Mouse (Mus musculus): ENCODE measurements around the gene Gm37240. TPM values are rescaled to one million over a fixed set of nuclear protein-coding genes. Genes with fewer than 3 reads are reported as not detected.

Gm37240 gene
- polyA plus RNA-seq, 1 experiment from 2014 or later = 8.9 TPM

DNA sequence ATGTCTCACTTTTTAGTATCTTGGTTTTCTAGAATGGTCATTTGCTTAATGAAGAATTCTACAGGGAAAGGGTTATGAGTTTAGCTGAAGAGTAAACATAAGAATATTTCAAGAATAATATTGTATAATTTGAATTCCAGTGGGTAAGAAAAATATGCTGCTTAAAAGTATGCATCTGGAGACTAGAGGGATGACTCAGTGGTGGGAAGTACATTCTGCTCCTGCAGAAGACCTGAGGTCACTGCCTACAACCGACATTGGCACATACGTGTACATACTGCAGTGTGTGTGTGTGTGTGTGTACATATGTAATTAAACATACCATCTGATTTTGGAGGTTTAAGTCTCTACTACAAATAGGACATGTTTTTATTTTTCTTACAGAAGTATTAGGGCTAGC is 251.7 kb downstream of the Gm37240 start:
- ATAC-seq (replicated peaks; ENCODE audit: low FRiP score) = no peak
- Histone ChIP-seq H3K27ac (no peak overlapping the region), H3K36me3 (no peaks in the 10 kb centered on the region), H3K4me2 (no peak overlapping the region), H3K27me3 (no peaks in the 10 kb centered on the region), H3K9me3 (replicated peaks) (no peaks in the 10 kb centered on the region), H3K4me1 (peaks cover 11% of the 10 kb centered on the region; the same call in 1 of the 2 replicates), H3K4me3 (replicated peaks) (no peak overlapping the region), H3K9ac (no peak overlapping the region)
- 91% methylated on average over 2 of the region's 2 CpGs for WGBS

- Histone ChIP-seq H3K27me3 (no peaks in the 10 kb centered on the region), H3K9ac (no peak overlapping the region), H3K4me1 (peaks cover 11% of the 10 kb centered on the region; the same call in 1 of the 2 replicates), H3K4me2 (no peak overlapping the region), H3K9me3 (replicated peaks) (no peaks in the 10 kb centered on the region), H3K27ac (peak overlapping the region; percentile 51; the same call in 1 of the 2 replicates), H3K4me3 (replicated peaks) (no peak overlapping the region), H3K36me3 (no peaks in the 10 kb centered on the region)
- peak; percentile 21; the same call in 1 of the 2 replicates for ATAC-seq (replicated peaks; ENCODE audit: low FRiP score)
- WGBS = 26% methylated on average over 2 of the region's 2 CpGs
Observed at GRCm38 (mm10) chr3:85635126-85635419, 252.2 kb downstream of the Gm37240 start.

DNA sequence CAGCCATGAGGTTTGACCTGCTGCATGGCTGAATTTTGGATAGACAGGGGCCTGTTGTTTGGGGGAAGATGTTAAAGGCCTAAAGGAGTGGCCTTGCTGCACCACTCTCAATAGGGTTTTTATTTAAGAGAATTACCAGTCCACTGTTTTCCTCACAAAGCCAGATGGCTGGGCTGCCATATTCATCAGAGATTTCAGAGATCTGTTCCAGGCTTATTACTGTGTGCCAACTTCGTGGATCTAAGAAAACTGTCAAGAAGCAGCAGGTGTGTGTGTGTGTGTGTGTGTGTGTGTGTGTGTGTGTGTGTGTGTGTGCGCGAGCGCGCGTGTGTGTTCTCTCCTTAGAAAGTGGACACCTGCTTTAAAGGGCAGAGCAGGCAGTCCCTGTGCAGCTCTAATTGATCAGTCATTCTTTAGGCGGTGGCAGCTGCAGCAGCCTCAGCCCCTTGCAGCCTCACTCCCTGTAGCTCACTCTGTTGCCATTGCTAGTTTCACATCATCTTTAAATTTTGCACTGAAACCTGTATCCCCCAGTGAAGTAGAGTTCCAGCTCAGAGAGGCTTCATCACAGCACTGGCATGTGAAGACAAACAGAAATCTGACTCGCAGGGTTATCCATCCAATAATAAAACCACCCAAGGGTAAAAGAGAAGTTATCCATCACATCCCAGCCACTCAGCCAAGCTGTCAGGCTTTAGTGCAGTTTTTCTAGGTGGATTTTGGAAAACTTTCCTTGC is 252.8 kb downstream of the Gm37240 start:
- 40% methylated on average over 8 of the region's 8 CpGs for WGBS
- peak; percentile 72 for ATAC-seq (replicated peaks; ENCODE audit: low FRiP score)

DNA sequence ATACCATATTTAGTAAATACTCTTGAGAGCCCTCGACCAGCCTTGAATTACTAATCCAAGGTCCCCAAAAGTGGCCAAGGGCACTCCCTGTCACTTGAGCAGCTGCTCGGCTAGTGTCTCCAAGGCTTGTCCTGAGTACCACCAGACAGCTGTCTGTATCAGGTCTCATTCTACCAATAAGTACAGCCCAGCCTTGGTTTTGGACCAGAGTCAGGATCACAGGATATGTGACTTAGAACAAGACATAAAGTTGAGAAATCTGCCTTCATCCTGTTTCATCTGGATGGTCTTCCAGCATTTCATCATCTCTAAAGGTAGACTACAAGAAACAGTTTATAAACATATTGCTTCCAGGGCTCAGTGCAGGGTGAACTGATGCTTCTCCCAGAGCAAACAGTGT is 253.6 kb downstream of the Gm37240 start:
- no peak overlapping the region for H3K4me2 ChIP-seq
- H3K36me3 ChIP-seq = peaks cover 4% of the 10 kb centered on the region
- H3K4me3 ChIP-seq (replicated peaks) = no peak overlapping the region
- no peak overlapping the region for H3K27ac ChIP-seq
- H3K9ac ChIP-seq = no peak overlapping the region
- H3K27me3 ChIP-seq = no peaks in the 10 kb centered on the region
- ATAC-seq (replicated peaks; ENCODE audit: low FRiP score) = no peak
- H3K4me1 ChIP-seq = peaks cover 11% of the 10 kb centered on the region; the same call in 1 of the 2 replicates
- WGBS = 69% methylated on average over 2 of the region's 2 CpGs
- H3K9me3 ChIP-seq (replicated peaks) = no peaks in the 10 kb centered on the region

More for the DNA sequence above, 252.8 kb downstream of the Gm37240 start:
- H3K9me3 ChIP-seq (replicated peaks) = no peaks in the 10 kb centered on the region
- no peak overlapping the region for H3K4me3 ChIP-seq (replicated peaks)
- peaks cover 11% of the 10 kb centered on the region; the same call in 1 of the 2 replicates for H3K4me1 ChIP-seq
- H3K27me3 ChIP-seq = no peaks in the 10 kb centered on the region
- H3K9ac ChIP-seq = no peak overlapping the region
- no peak overlapping the region for H3K4me2 ChIP-seq
- H3K36me3 ChIP-seq = no peaks in the 10 kb centered on the region; the same call in 1 of the 2 replicates
- peak overlapping the region; percentile 51; the same call in 1 of the 2 replicates for H3K27ac ChIP-seq

- Histone ChIP-seq H3K36me3 (peaks cover 4% of the 10 kb centered on the region), H3K4me3 (replicated peaks) (no peak overlapping the region), H3K4me1 (peaks cover 8% of the 10 kb centered on the region; the same call in 1 of the 2 replicates), H3K27ac (no peak overlapping the region), H3K27me3 (no peaks in the 10 kb centered on the region), H3K9ac (no peak overlapping the region), H3K9me3 (replicated peaks) (no peaks in the 10 kb centered on the region), H3K4me2 (no peak overlapping the region)
- ATAC-seq (replicated peaks; ENCODE audit: low FRiP score) = no peak
- 85% methylated on average over 4 of the region's 4 CpGs for WGBS
Observed at GRCm38 (mm10) chr3:85629895-85630510, 257.3 kb downstream of the Gm37240 start.

DNA sequence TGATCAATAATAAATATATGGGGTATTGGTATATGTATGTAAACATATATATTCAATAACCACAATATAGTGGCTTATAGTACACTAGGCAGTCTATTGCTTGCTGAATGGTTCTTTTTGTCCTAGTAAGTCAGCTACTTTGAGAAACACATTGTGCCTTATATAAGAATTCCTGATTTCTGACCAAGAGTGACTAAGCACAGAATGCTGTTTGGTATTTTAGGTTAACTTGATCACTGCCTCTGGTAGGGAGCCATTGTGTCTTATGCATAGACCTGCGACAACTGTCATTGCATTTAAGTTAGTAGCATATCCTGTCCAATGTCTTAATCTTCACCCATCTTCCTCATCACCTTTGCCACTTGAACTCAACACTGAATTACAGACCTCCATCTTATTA is 267.6 kb downstream of the Gm37240 start:
- Histone ChIP-seq H3K36me3 (peaks cover 21% of the 10 kb centered on the region), H3K9ac (no peak overlapping the region), H3K4me3 (replicated peaks) (no peak overlapping the region), H3K27ac (no peak overlapping the region), H3K4me2 (no peak overlapping the region), H3K4me1 (no peaks in the 10 kb centered on the region), H3K9me3 (replicated peaks) (no peaks in the 10 kb centered on the region), H3K27me3 (no peaks in the 10 kb centered on the region)
- ATAC-seq (replicated peaks; ENCODE audit: low FRiP score) = no peak
- 100% methylated on average over 1 of the region's 1 CpGs for WGBS

DNA sequence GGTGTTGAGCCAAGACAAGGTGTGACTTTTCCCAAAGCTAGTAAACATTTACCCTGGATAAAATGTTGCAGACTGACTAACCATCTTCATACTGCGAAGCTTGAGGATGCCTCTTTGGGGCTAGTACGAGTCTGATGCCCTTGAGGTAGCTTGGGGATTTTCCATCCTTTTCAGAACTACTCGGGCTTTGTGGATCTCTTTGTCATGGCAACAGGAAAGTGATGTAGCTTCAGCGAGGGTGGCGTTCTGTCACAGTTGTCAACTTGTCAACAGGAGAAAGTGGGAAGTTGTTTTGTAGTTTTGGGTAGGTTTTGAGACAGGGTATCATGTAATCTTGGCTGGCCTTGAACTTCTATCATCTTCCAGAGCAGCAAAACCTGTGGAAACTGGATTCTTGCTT is 268.0 kb downstream of the Gm37240 start:
- no peak for ATAC-seq (replicated peaks; ENCODE audit: low FRiP score)
- Histone ChIP-seq H3K36me3 (peaks cover 21% of the 10 kb centered on the region), H3K4me2 (no peak overlapping the region), H3K9ac (no peak overlapping the region), H3K9me3 (replicated peaks) (no peaks in the 10 kb centered on the region), H3K27ac (no peak overlapping the region), H3K27me3 (no peaks in the 10 kb centered on the region), H3K4me3 (replicated peaks) (no peak overlapping the region), H3K4me1 (no peaks in the 10 kb centered on the region)
- 89% methylated on average over 5 of the region's 5 CpGs for WGBS

- 87% methylated on average over 6 of the region's 6 CpGs for WGBS
Observed at GRCm38 (mm10) chr3:85618885-85619284, 268.4 kb downstream of the Gm37240 start.

DNA sequence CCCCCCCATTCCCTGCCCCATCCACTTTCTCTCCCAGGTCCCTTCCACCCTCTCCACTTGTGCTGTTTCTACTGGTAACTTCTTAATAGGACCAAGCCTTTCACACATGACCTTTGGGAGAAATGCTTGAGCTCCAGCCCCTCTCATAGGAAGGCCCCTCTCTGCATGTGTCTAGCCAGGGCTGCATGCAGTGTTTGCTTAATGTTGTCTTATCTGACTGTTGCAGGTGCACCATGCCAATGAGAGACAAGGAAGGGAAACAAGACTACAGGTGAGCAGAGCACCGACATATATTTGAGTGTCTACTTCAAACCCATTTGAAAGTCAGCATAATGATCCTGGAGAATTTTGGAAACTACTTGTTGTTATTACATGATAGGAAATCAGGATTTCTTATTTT is 270.9 kb downstream of the Gm37240 start:
- H3K9me3 ChIP-seq (replicated peaks) = no peaks in the 10 kb centered on the region
- H3K4me3 ChIP-seq (replicated peaks) = no peak overlapping the region
- H3K9ac ChIP-seq = no peak overlapping the region
- 90% methylated on average over 1 of the region's 1 CpGs for WGBS
- H3K27me3 ChIP-seq = no peaks in the 10 kb centered on the region
- no peak for ATAC-seq (replicated peaks; ENCODE audit: low FRiP score)
- H3K4me1 ChIP-seq = no peaks in the 10 kb centered on the region
- H3K27ac ChIP-seq = no peak overlapping the region
- H3K36me3 ChIP-seq = peaks cover 17% of the 10 kb centered on the region
- H3K4me2 ChIP-seq = no peak overlapping the region

More at GRCm38 (mm10) chr3:85618885-85619284, 268.4 kb downstream of the Gm37240 start:
- H3K9me3 ChIP-seq (replicated peaks) = no peaks in the 10 kb centered on the region
- H3K4me3 ChIP-seq (replicated peaks) = no peak overlapping the region
- H3K36me3 ChIP-seq = peaks cover 21% of the 10 kb centered on the region
- no peak for ATAC-seq (replicated peaks; ENCODE audit: low FRiP score)
- H3K27ac ChIP-seq = no peak overlapping the region
- no peaks in the 10 kb centered on the region for H3K4me1 ChIP-seq
- H3K4me2 ChIP-seq = no peak overlapping the region
- no peaks in the 10 kb centered on the region for H3K27me3 ChIP-seq
- H3K9ac ChIP-seq = no peak overlapping the region

GRCm38 (mm10) chr3:85607753-85608152 is 279.6 kb downstream of the Gm37240 start:
- no peak for ATAC-seq (replicated peaks; ENCODE audit: low FRiP score)
- Histone ChIP-seq H3K4me2 (no peak overlapping the region), H3K27ac (no peak overlapping the region), H3K27me3 (no peaks in the 10 kb centered on the region), H3K9ac (no peak overlapping the region), H3K9me3 (replicated peaks) (no peaks in the 10 kb centered on the region), H3K4me1 (no peaks in the 10 kb centered on the region), H3K36me3 (no peaks in the 10 kb centered on the region; the same call in 1 of the 2 replicates), H3K4me3 (replicated peaks) (no peak overlapping the region)
- 92% methylated on average over 2 of the region's 2 CpGs for WGBS

DNA sequence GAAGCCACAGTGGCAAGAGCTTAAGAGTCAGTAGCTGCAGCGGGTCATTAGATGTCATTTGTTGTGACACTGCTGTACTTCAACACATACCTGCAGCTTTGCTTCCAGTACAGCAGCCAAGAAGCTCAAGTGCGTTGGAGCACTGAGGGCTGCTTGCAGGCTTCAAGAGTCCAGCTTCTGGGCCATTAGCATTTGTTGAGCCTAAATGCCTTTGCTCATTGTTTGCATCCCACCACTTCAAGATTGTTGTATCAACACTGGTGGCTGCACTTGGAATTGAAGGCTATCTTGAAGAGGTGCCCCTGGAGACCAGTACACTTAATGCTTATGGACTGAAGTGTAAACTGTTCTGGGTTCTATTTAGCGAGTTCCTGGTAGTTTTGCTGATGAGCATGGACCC is 280.4 kb downstream of the Gm37240 start:
- Histone ChIP-seq H3K27me3 (no peaks in the 10 kb centered on the region), H3K9ac (no peak overlapping the region), H3K9me3 (replicated peaks) (no peaks in the 10 kb centered on the region), H3K4me3 (replicated peaks) (no peak overlapping the region), H3K4me2 (no peak overlapping the region), H3K4me1 (no peaks in the 10 kb centered on the region), H3K27ac (no peak overlapping the region), H3K36me3 (no peaks in the 10 kb centered on the region; the same call in 1 of the 2 replicates)
- WGBS = 90% methylated on average over 3 of the region's 3 CpGs
- no peak for ATAC-seq (replicated peaks; ENCODE audit: low FRiP score)

DNA sequence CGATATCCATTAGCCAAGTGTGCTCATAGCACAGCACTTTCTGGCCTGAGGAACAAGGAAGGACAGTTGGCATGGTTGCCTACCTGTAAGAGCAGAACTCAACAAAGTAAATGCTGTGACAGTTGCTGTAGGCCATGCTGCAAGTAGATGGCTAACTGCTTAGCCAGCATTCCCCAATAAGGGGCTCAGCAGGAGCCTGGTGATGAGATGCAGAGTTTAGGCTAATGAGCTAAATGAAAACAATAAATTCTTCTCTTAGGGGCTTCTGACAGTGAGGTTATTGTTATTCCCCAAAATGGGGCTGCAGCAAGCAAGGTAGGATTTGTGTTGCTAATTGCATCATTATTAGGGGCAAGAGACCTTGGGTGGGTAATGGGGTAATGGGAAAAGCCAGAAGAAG is 283.5 kb downstream of the Gm37240 start:
- H3K27me3 ChIP-seq = no peaks in the 10 kb centered on the region
- no peaks in the 10 kb centered on the region for H3K4me1 ChIP-seq
- no peak overlapping the region for H3K27ac ChIP-seq
- WGBS = 96% methylated on average over 1 of the region's 1 CpGs
- H3K36me3 ChIP-seq = no peaks in the 10 kb centered on the region; the same call in 1 of the 2 replicates
- no peak overlapping the region for H3K4me2 ChIP-seq
- no peak overlapping the region for H3K9ac ChIP-seq
- no peak for ATAC-seq (replicated peaks; ENCODE audit: low FRiP score)
- H3K9me3 ChIP-seq (replicated peaks) = no peaks in the 10 kb centered on the region
- no peak overlapping the region for H3K4me3 ChIP-seq (replicated peaks)
